Mouse (Mus musculus): Measurements from ENCODE around the gene B3gat2.

Gene B3gat2

DNA sequence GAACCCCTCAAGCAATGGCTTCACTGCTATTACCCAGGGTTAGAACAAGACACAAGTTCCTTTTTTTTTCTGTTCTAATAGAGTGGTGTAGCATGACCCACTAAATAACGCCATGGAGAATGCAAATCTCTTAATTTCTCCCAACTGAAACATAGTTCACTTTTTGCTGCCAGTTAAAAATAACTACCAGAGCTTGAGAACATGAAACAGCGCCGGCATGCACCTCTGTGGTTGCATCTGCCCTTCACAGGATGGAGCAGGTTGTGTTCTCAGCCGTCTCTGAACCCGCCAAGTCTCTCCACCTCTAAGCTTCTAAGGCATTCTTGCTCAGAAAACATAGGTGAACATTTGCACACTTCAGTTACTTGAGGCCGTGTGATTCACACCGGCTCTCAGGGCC is 72.7 kb downstream of the B3gat2 start:
- DNase-seq (ENCODE audit: low read depth, low spot score), result no peak

- DNase-seq (ENCODE audit: low read depth, low spot score), result no peak
These were observed 73.3 kb downstream of the B3gat2 start for GRCm38 (mm10) chr1:23834819-23835218.

DNA sequence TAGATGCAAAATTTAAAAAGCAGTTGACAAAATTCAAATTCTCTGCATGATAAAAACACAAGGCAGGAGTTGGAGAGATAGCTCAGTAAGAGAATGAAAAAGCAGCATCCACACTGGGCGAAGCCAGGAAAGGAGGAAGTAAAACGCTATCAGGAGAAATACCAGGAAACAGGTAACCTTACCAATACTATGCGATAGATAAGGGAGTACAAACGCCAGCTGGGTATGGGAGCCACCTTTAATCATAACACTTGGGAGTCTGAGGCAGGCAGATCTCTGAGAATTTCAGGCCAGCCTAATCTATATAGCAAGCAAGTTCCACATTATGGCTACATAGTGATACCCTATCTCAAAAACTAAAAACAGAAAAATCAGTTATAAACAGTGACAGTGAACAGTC is 75.1 kb downstream of the B3gat2 start:
- DNase-seq (ENCODE audit: low read depth, low spot score), result no peak

DNA sequence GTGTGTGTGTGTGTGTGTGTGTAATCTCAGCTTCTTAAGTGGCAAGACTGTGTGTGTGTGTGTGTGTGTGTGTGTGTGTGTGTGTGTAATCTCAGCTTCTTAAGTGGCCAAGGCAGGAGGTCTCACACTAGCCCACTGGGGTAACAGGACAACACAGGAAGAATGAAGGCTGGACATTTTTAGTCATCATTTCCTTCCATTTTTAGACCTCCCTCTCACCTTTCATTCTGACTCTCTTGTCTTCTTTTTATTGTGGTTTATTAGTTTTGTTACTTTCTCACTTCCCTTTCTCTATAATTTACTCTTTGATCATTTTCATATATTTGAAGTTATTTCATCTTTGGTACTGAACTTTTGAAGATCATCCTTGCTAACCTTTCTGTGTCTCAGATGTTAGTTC is 79.4 kb downstream of the B3gat2 start:
- DNase-seq (ENCODE audit: low read depth, low spot score), result no peak

DNA sequence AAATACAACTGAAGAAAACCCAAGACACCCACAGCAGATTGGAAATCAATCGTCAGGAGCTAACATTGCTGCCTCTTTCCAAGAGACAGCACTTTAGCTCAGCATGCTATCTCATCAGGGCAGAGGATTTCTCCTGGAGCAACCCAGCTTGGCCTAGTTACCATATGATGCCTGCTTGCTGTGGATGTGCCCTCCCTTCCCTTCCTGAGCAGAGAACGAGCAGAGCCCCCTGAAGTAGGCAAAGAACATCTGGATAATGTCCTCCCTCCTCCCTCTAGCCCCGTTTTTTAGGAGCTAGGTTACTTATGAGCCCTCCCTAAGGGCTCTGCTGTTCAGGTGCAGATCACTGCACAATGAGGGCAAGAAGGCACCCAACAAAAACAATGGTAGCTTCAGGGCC is 81.1 kb downstream of the B3gat2 start:
- no peak for DNase-seq (ENCODE audit: low read depth, low spot score)

GRCm38 (mm10) chr1:23843790-23844189 is 82.2 kb downstream of the B3gat2 start:
- no peak for DNase-seq (ENCODE audit: low read depth, low spot score)

DNA sequence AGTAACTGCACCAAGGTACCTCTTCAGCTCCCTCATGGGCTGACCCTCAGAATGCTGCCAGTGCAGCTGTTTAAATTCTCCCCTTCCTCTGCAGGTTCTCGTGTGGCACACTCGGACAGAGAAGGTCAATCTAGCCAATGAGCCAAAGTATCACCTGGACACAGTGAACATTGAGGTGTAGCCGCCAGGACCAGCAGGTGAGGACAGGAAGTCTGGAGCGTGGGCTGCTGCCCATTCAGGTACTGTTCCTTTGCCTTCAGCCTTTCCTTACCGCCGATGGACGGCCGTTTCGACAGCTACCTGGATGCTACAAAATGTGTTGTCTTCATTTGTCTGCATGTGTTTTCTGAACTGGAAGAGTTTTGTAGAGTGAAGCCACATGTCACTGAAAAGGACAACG is 83.5 kb downstream of the B3gat2 start:
- DNase-seq (ENCODE audit: low read depth, low spot score), result no peak

- DNase-seq (ENCODE audit: low read depth, low spot score), result no peak
These were observed 84.6 kb downstream of the B3gat2 start for GRCm38 (mm10) chr1:23846044-23846680.

DNA sequence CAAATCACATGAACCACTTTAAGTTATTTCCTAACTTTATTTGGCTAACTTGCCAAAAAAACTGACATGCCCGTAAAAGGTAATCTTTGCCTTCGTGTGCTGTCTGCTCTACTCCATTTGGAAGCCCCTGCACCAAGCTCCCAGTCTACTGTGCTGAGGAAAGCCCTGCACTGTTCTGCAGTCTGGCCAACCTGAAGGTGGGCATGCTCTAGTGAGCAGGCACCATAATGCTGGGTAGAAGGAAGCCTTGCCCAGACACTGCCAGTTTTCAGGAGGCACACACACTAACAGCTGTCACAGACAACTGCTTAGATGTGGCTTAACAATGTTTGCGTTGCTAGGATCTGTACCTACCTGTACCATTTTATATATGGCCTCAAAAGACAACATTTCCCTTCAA is 94.1 kb downstream of the B3gat2 start:
- DNase-seq (ENCODE audit: low read depth, low spot score), result no peak

- no peak for DNase-seq (ENCODE audit: low read depth, low spot score)
These were observed 99.4 kb downstream of the B3gat2 start for GRCm38 (mm10) chr1:23860944-23861343.

GRCm38 (mm10) chr1:23865566-23865965 is 104.0 kb downstream of the B3gat2 start:
- no peak for DNase-seq (ENCODE audit: low read depth, low spot score)

DNA sequence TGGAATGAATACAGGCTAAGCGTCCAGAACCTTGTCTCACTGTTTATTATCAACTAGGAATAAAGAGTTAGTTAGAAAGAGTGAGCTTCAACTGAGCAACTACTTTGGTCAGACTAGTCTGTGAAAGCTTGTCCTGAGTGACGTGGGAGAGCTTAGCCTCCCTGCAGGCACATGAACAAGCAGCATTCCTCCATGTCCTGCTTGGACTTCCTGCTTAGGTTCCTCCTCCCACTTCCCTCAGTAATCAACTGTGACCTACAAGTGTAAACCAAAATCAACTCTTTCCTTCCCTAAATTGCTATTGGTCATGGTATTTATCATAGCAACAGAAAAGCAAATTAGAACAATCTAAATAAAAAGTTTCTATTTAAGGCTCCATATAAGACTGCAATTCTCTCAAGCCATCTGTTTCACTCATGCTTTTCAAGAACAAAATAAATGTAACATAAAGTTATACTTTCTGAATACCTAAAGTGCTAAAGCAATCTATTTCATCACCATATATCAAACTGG is 105.9 kb downstream of the B3gat2 start:
- no peak for DNase-seq (ENCODE audit: low read depth, low spot score)

DNA sequence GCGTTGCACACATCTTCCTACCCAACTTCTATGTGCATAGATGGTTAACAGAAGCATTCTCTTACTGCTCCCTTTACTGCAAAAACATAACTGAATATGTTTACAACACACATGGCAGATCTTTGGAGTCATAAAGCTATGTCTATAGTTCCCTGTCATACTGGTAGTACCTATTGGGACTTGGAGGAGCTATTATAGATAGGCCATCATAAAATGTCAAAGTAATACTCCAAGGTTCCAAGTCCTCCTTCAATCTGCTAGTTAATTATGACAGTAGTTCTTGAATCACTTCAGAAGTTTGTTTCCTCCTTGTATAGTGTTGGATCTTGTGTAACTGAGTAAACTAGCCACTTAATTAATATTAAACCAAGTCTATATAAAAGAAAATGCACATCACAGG is 110.6 kb downstream of the B3gat2 start:
- no peak for DNase-seq (ENCODE audit: low read depth, low spot score)

GRCm38 (mm10) chr1:23882681-23883080 is 121.1 kb downstream of the B3gat2 start:
- DNase-seq (ENCODE audit: low read depth, low spot score), result no peak

GRCm38 (mm10) chr1:23884087-23884668 is 122.6 kb downstream of the B3gat2 start:
- no peak for DNase-seq (ENCODE audit: low read depth, low spot score)

DNA sequence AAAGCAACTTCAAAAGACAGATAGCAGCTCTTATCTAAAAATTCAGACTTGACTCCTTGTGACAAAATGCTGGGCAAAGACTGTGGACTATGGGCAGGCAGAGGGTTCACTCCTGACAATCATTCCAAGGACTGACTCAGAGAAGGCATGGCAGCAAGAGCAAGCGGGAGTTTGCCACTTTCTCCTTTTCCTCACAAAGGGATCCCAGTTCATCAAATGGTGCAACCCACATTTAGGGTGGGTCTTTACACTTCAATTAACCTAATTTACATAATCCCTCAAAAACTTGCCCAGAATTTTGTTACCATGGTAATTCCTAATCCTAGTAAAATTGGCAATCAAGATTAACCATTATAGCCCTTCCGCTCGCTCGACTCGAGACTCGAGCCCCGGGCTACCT is 123.4 kb downstream of the B3gat2 start:
- no peak for DNase-seq (ENCODE audit: low read depth, low spot score)

DNA sequence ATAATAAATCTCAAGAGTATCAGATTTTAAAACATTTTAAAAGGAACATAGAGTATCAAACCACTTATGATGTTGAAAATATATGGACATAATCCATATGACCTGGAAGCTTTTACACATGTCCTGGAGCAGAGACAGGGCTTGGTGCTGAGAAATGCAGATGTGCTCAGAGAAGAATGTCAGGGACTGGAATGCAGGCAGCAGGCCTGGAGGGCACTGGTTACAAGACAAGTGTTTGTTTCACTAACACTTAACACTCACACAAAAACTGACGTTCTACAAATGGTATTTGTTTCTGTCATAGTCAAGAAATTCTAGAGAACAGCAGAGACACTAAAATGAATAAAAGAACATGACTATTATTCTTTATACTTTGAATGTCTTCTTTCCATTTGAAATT is 130.5 kb downstream of the B3gat2 start:
- DNase-seq (ENCODE audit: low read depth, low spot score), result no peak
